Mouse (Mus musculus): Measurements from ENCODE around the gene Avp. TPM values are rescaled to one million over a fixed set of nuclear protein-coding genes. Genes with fewer than 3 reads are reported as not detected.

Avp gene
- polyA plus RNA-seq, 1 experiment from 2014 or later: not detected

- whole genome bisulfite sequencing: 89% methylated on average over 8 of the region's 8 CpGs
- Histone ChIP-seq H3K36me3 (peaks cover 70% of the 10 kb centered on the region), H3K4me1 (replicated peaks) (no peaks in the 10 kb centered on the region), H3K4me2 (no peak overlapping the region), H3K9ac (no peak overlapping the region), H3K4me3 (no peak overlapping the region), H3K27me3 (no peaks in the 10 kb centered on the region), H3K27ac (no peak overlapping the region), H3K9me3 (replicated peaks) (no peaks in the 10 kb centered on the region)
- no peak for ATAC-seq (replicated peaks; ENCODE audit: insufficient number of reproducible peaks, insufficient read depth, low FRiP score, low read depth)
Observed at GRCm38 (mm10) chr2:130538876-130539546, 43.3 kb downstream of the Avp start.

- H3K4me3 ChIP-seq: no peak overlapping the region
- ATAC-seq (replicated peaks; ENCODE audit: insufficient number of reproducible peaks, insufficient read depth, low FRiP score, low read depth): no peak
- peaks cover 71% of the 10 kb centered on the region for H3K36me3 ChIP-seq
- no peak overlapping the region for H3K4me2 ChIP-seq
- H3K9me3 ChIP-seq (replicated peaks): no peaks in the 10 kb centered on the region
- no peak overlapping the region for H3K27ac ChIP-seq
- no peaks in the 10 kb centered on the region for H3K27me3 ChIP-seq
- WGBS: 80% methylated on average over 3 of the region's 3 CpGs
- no peak overlapping the region for H3K9ac ChIP-seq
- no peaks in the 10 kb centered on the region for H3K4me1 ChIP-seq (replicated peaks)
Observed at GRCm38 (mm10) chr2:130536890-130537289, 45.5 kb downstream of the Avp start.

GRCm38 (mm10) chr2:130535017-130535416 is 47.3 kb downstream of the Avp start:
- no peak overlapping the region for H3K4me2 ChIP-seq
- H3K4me1 ChIP-seq (replicated peaks): no peaks in the 10 kb centered on the region
- ATAC-seq (replicated peaks; ENCODE audit: insufficient number of reproducible peaks, insufficient read depth, low FRiP score, low read depth): no peak
- peaks cover 54% of the 10 kb centered on the region for H3K36me3 ChIP-seq
- no peaks in the 10 kb centered on the region for H3K9me3 ChIP-seq (replicated peaks)
- no peak overlapping the region for H3K4me3 ChIP-seq
- no peak overlapping the region for H3K9ac ChIP-seq
- H3K27ac ChIP-seq: no peak overlapping the region
- WGBS: 81% methylated on average over 6 of the region's 6 CpGs
- no peaks in the 10 kb centered on the region for H3K27me3 ChIP-seq

- peaks cover 3% of the 10 kb centered on the region; the same call in 1 of the 2 replicates for H3K4me1 ChIP-seq (replicated peaks)
- H3K27me3 ChIP-seq: no peaks in the 10 kb centered on the region
- H3K9ac ChIP-seq: no peak overlapping the region
- no peak for ATAC-seq (replicated peaks; ENCODE audit: insufficient number of reproducible peaks, insufficient read depth, low FRiP score, low read depth)
- H3K4me2 ChIP-seq: no peak overlapping the region
- WGBS: 78% methylated on average over 2 of the region's 2 CpGs
- peaks cover 44% of the 10 kb centered on the region for H3K36me3 ChIP-seq
- H3K27ac ChIP-seq: no peak overlapping the region
- no peaks in the 10 kb centered on the region for H3K9me3 ChIP-seq (replicated peaks)
- H3K4me3 ChIP-seq: no peak overlapping the region
Observed at GRCm38 (mm10) chr2:130532201-130532600, 50.2 kb downstream of the Avp start.

Small RNA genes lying within 50 kb of the gene (microRNA-seq; reads per million reads assigned to microRNA genes)
- not detected for gene Gm23876

Other genes with a start within 250 kb of the Avp start
- 30.8 and 49.7 TPM in 2 replicates for gene Cpxm1, start 185.0 kb downstream of the Avp start, polyA plus RNA-seq (2015; fragmentation: Nextera tagmentation; extraction: Ambion mirVana)
- not detected in 2 replicates for gene Gm28372, start 177.3 kb downstream of the Avp start, polyA plus RNA-seq (2015; fragmentation: Nextera tagmentation; extraction: Ambion mirVana)
- not detected in 2 replicates for gene 1700020A23Rik, start 177.3 kb downstream of the Avp start, polyA plus RNA-seq (2015; fragmentation: Nextera tagmentation; extraction: Ambion mirVana)
- not detected in 2 replicates for gene Tmem239, start 176.1 kb downstream of the Avp start, polyA plus RNA-seq (2015; fragmentation: Nextera tagmentation; extraction: Ambion mirVana)
- gene Vps16, start 158.2 kb downstream of the Avp start, polyA plus RNA-seq (2015; fragmentation: Nextera tagmentation; extraction: Ambion mirVana): 49.0 and 58.2 TPM in 2 replicates
- 7.1 and 7.2 TPM in 2 replicates for gene Pced1a, start 157.9 kb downstream of the Avp start, polyA plus RNA-seq (2015; fragmentation: Nextera tagmentation; extraction: Ambion mirVana)
- gene Ptpra, start 132.3 kb downstream of the Avp start, polyA plus RNA-seq (2015; fragmentation: Nextera tagmentation; extraction: Ambion mirVana): 60.7 and 73.6 TPM in 2 replicates
- gene Mrps26, start 18.8 kb downstream of the Avp start, polyA plus RNA-seq (2015; fragmentation: Nextera tagmentation; extraction: Ambion mirVana): 61.2 and 67.6 TPM in 2 replicates
- not detected in 2 replicates for gene Oxt, start 6.4 kb downstream of the Avp start, polyA plus RNA-seq (2015; fragmentation: Nextera tagmentation; extraction: Ambion mirVana)
- gene Fastkd5, start 47.5 kb upstream of the Avp start, polyA plus RNA-seq (2015; fragmentation: Nextera tagmentation; extraction: Ambion mirVana): 11.2 and 12.6 TPM in 2 replicates
- gene Ubox5, start 47.5 kb upstream of the Avp start, polyA plus RNA-seq (2015; fragmentation: Nextera tagmentation; extraction: Ambion mirVana): 5.8 and 8.5 TPM in 2 replicates
- gene Lzts3, start 60.2 kb upstream of the Avp start, polyA plus RNA-seq (2015; fragmentation: Nextera tagmentation; extraction: Ambion mirVana): 1.8 and 2.6 TPM in 2 replicates
- gene Ddrgk1, start 82.1 kb upstream of the Avp start, polyA plus RNA-seq (2015; fragmentation: Nextera tagmentation; extraction: Ambion mirVana): 44.8 and 46.2 TPM in 2 replicates
- 74.3 and 77.9 TPM in 2 replicates for gene Itpa, start 85.1 kb upstream of the Avp start, polyA plus RNA-seq (2015; fragmentation: Nextera tagmentation; extraction: Ambion mirVana)
- 0.19 and 0.58 TPM in 2 replicates for gene Slc4a11, start 115.0 kb upstream of the Avp start, polyA plus RNA-seq (2015; fragmentation: Nextera tagmentation; extraction: Ambion mirVana)